In genomic region chr12:104029986-104030385, GRCm38 (mm10) we compare ENCODE assay signal across 8 mouse cellular contexts. TPM values are rescaled to one million over a fixed set of nuclear protein-coding genes. Genes with fewer than 3 reads are reported as not detected.
DNase-seq lines count a peak whose midpoint lies in the region; TF ChIP-seq lines count a peak whose summit lies in the region.

No protein-coding gene starts in this region.

- intact Hi-C loops in gastrocnemius, adult 2 months (cut with DNase I), result loop anchor here (2.0 kb wide), 1 partner anchor 35 kb away; no protein-coding TSS in a partner anchor
- intact Hi-C loops in heart, postnatal 14 days (cut with DNase I), result loop anchor here (1.0 to 5.0 kb wide), 2 partner anchors 35 to 37 kb away; no protein-coding TSS in a partner anchor

- no peak overlapping the region for H3K4me3 ChIP-seq in gastrocnemius, adult 2 months

- DNase-seq in gastrocnemius, adult 2 months, result peak; percentile 28
- no peak for DNase-seq in gastrocnemius, postnatal 10 days
- DNase-seq in 3T3-L1 (ENCODE audit: low read depth, low spot score) (peak; percentile 11), ZHBTc4 (ENCODE audit: low read depth, low spot score) (peak; percentile 56)
- DNase-seq in heart, postnatal 14 days, result peak; percentile 34 to 65
- DNase-seq in lung, postnatal 36 days, result peak; percentile 62
- no peak for DNase-seq in gastrocnemius, postnatal 25 days
- DNase-seq in right cerebral cortex, postnatal 4 days, result no peak

- TF ChIP-seq CTCF in gastrocnemius, adult 2 months (IDR thresholded peaks at IDR 0.05), result peak; percentile 67

- no peak overlapping the region for H3K27ac ChIP-seq in gastrocnemius, adult 2 months

RNA-seq across cellular contexts. Expression of gene Serpina12, which starts 14.3 kb away (rescaled TPM):
- not detected for total RNA-seq in gastrocnemius, adult 2 months (2021)
- not detected for total RNA-seq in gastrocnemius, postnatal 10 days (2021)
- total RNA-seq in heart, postnatal 14 days (2021), result not detected
- not detected for total RNA-seq in gastrocnemius, postnatal 25 days (2021)

RNA-seq across cellular contexts. Expression of gene Serpina9, which starts 16.4 kb away (rescaled TPM):
- not detected for total RNA-seq in gastrocnemius, adult 2 months (2021)
- total RNA-seq in gastrocnemius, postnatal 10 days (2021), result not detected
- total RNA-seq in heart, postnatal 14 days (2021), result under 1 TPM in 1 of 2 experiments, not detected in 1; 0.07 TPM
- total RNA-seq in gastrocnemius, postnatal 25 days (2021), result not detected

RNA-seq across cellular contexts. Expression of gene Serpina11, which starts 40.2 kb away (rescaled TPM):
- total RNA-seq in gastrocnemius, adult 2 months (2021), result not detected
- not detected for total RNA-seq in gastrocnemius, postnatal 10 days (2021)
- total RNA-seq in heart, postnatal 14 days (2021), result not detected
- total RNA-seq in gastrocnemius, postnatal 25 days (2021), result not detected

Comparison
In these comparisons a context has a peak if more than half of its experiments do, and no peak if none do; other contexts are left out.
1. DNase-seq: peak in gastrocnemius, adult 2 months (single experiment), 3T3-L1 (single experiment), ZHBTc4 (single experiment), heart, postnatal 14 days (2 of 2) and lung, postnatal 36 days (single experiment); none in gastrocnemius, postnatal 10 days (single experiment), gastrocnemius, postnatal 25 days (single experiment) and right cerebral cortex, postnatal 4 days (single experiment).